Mouse (Mus musculus): Measurements from ENCODE around the gene Tsku. TPM values are rescaled to one million over a fixed set of nuclear protein-coding genes. Genes with fewer than 3 reads are reported as not detected.

The Tsku gene
- polyA plus RNA-seq, 1 experiment from 2014 or later, result 1.3 TPM

DNA sequence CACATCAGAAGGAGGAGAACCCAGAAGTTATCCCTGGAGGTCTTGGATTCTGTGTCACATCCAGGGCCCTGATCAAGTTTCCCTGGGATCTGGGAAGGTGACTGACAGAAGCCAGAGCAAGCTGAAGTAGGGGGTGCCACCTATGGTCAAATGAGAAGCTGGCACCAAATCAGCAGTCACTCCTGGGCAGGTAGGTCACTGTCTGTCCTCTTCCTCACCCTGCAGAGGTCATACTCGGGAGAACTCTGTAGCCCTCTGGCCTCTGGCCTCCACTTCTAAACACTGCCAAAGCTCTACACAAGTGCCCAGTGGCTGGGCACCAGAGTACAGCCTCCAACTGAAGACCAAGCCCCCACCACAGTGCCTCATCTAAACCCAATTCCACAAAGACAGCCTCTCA lies 3.1 kb downstream of the Tsku start:
- Histone ChIP-seq H3K27me3 (peaks cover 58% of the 10 kb centered on the region), H3K36me3 (replicated peaks) (no peaks in the 10 kb centered on the region), H3K4me2 (no peak overlapping the region), H3K4me3 (replicated peaks) (no peak overlapping the region), H3K4me1 (replicated peaks) (peaks cover 38% of the 10 kb centered on the region), H3K9me3 (replicated peaks) (no peaks in the 10 kb centered on the region), H3K27ac (replicated peaks) (no peak overlapping the region), H3K9ac (no peak overlapping the region)
- 59% methylated on average over 1 of the region's 1 CpGs for WGBS (ENCODE audit: insufficient replicate concordance)
- ATAC-seq (ENCODE audit: insufficient read depth), result no peak

- H3K4me2 ChIP-seq, result no peak overlapping the region
- H3K9ac ChIP-seq, result no peak overlapping the region
- no peak overlapping the region for H3K27ac ChIP-seq (replicated peaks)
- H3K27me3 ChIP-seq, result peaks cover 51% of the 10 kb centered on the region
- H3K36me3 ChIP-seq (replicated peaks), result no peaks in the 10 kb centered on the region
- H3K4me1 ChIP-seq (replicated peaks), result peaks cover 38% of the 10 kb centered on the region
- WGBS (ENCODE audit: insufficient replicate concordance), result 57% methylated on average over 5 of the region's 5 CpGs
- no peaks in the 10 kb centered on the region for H3K9me3 ChIP-seq (replicated peaks)
- ATAC-seq (ENCODE audit: insufficient read depth), result no peak
- H3K4me3 ChIP-seq (replicated peaks), result no peak overlapping the region
Observed at GRCm38 (mm10) chr7:98357324-98357723, 3.8 kb downstream of the Tsku start.

DNA sequence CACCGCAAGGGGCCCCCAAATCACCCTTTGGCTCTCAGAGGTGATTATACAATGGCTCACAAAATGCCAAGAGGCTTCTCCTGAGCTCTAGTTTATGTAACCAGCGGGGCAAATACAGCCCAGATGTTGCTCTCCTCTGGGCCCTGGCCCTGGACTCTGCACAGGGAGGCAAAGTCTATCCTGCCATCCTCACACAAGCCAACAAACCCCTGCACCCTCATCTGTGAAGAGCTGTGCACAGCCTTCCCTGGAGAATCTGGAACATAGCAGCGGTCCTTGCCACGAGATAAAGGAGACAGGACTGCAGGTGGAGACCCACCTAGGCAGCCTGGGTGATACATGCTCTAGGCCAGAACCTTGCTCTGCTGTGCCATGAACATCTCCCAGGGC lies 6.2 kb downstream of the Tsku start:
- no peaks in the 10 kb centered on the region for H3K9me3 ChIP-seq (replicated peaks)
- no peaks in the 10 kb centered on the region for H3K36me3 ChIP-seq (replicated peaks)
- H3K4me2 ChIP-seq, result no peak overlapping the region
- 53% methylated on average over 4 of the region's 4 CpGs for WGBS (ENCODE audit: insufficient replicate concordance)
- peaks cover 27% of the 10 kb centered on the region for H3K27me3 ChIP-seq
- no peak overlapping the region for H3K27ac ChIP-seq (replicated peaks)
- H3K4me3 ChIP-seq (replicated peaks), result no peak overlapping the region
- ATAC-seq (ENCODE audit: insufficient read depth), result peak; percentile 33; the same call in 1 of the 2 replicates
- H3K4me1 ChIP-seq (replicated peaks), result peaks cover 26% of the 10 kb centered on the region
- no peak overlapping the region for H3K9ac ChIP-seq

- H3K4me2 ChIP-seq, result no peak overlapping the region
- H3K4me3 ChIP-seq (replicated peaks), result no peak overlapping the region
- ATAC-seq (ENCODE audit: insufficient read depth), result no peak
- H3K27ac ChIP-seq (replicated peaks), result no peak overlapping the region
- no peak overlapping the region for H3K9ac ChIP-seq
- H3K9me3 ChIP-seq (replicated peaks), result no peaks in the 10 kb centered on the region
- 55% methylated on average over 12 of the region's 12 CpGs for WGBS (ENCODE audit: insufficient replicate concordance)
- H3K27me3 ChIP-seq, result peaks cover 21% of the 10 kb centered on the region
- peaks cover 23% of the 10 kb centered on the region for H3K4me1 ChIP-seq (replicated peaks)
- H3K36me3 ChIP-seq (replicated peaks), result no peaks in the 10 kb centered on the region
Observed at GRCm38 (mm10) chr7:98354160-98354920, 6.8 kb downstream of the Tsku start.

DNA sequence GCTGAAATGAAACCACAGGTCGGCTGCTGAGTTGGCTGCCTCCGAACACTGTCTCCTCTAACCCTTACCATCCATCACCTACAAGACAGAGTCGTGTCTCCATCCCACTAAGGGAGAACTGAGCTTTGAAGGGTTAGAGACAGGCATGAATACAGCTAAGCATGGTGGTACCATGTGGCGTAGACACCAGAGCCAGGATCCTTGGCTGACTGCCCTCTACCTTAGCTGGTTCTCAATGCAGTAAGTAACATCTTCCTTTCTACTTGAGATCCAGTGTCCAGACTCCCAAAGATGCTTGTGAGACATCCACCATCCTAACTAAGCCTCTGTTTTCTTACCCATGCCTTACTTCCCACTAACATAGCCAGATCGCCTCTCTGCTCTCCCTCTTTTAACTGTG lies 7.5 kb downstream of the Tsku start:
- no peak for ATAC-seq (ENCODE audit: insufficient read depth)

GRCm38 (mm10) chr7:98351523-98351922 lies 9.6 kb downstream of the Tsku start:
- Histone ChIP-seq H3K4me2 (no peak overlapping the region), H3K4me3 (replicated peaks) (no peak overlapping the region), H3K4me1 (replicated peaks) (peaks cover 24% of the 10 kb centered on the region), H3K9ac (no peak overlapping the region), H3K27ac (replicated peaks) (no peak overlapping the region), H3K27me3 (peaks cover 3% of the 10 kb centered on the region; the same call in 1 of the 2 replicates), H3K9me3 (replicated peaks) (no peaks in the 10 kb centered on the region), H3K36me3 (replicated peaks) (no peaks in the 10 kb centered on the region)
- 86% methylated on average over 3 of the region's 3 CpGs for WGBS (ENCODE audit: insufficient replicate concordance)
- ATAC-seq (ENCODE audit: insufficient read depth), result no peak

More for the DNA sequence above, 7.5 kb downstream of the Tsku start:
- Histone ChIP-seq H3K9me3 (replicated peaks) (no peaks in the 10 kb centered on the region), H3K4me2 (no peak overlapping the region), H3K36me3 (replicated peaks) (no peaks in the 10 kb centered on the region), H3K27me3 (peaks cover 14% of the 10 kb centered on the region), H3K27ac (replicated peaks) (no peak overlapping the region), H3K9ac (no peak overlapping the region), H3K4me1 (replicated peaks) (peaks cover 23% of the 10 kb centered on the region), H3K4me3 (replicated peaks) (no peak overlapping the region)
- 63% methylated on average over 5 of the region's 5 CpGs for WGBS (ENCODE audit: insufficient replicate concordance)

DNA sequence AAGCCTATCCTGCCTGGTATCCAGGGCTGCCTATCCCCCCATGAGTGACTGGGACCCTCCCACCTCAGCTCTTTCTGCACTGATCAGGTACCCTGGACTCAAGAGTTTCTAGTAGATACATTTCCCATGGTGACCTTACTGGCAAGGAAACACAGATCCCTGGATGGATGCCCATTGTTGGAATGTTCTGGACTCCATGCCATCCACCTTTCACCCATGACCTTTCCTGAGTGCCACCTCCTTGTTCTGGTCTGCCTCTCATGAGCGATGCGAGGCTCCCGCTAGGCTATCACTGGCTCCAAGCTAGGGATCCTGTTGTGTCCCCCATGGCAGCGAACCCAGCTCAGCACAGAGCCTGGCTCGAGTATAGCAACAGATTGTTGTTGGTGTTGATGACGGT lies 11.3 kb downstream of the Tsku start:
- peaks cover 12% of the 10 kb centered on the region for H3K4me1 ChIP-seq (replicated peaks)
- H3K36me3 ChIP-seq (replicated peaks), result no peaks in the 10 kb centered on the region
- no peak overlapping the region for H3K9ac ChIP-seq
- WGBS (ENCODE audit: insufficient replicate concordance), result 72% methylated on average over 6 of the region's 6 CpGs
- no peak overlapping the region for H3K4me2 ChIP-seq
- H3K27me3 ChIP-seq, result peaks cover 16% of the 10 kb centered on the region
- no peaks in the 10 kb centered on the region for H3K9me3 ChIP-seq (replicated peaks)
- no peak overlapping the region for H3K4me3 ChIP-seq (replicated peaks)
- ATAC-seq (ENCODE audit: insufficient read depth), result no peak
- H3K27ac ChIP-seq (replicated peaks), result no peak overlapping the region

DNA sequence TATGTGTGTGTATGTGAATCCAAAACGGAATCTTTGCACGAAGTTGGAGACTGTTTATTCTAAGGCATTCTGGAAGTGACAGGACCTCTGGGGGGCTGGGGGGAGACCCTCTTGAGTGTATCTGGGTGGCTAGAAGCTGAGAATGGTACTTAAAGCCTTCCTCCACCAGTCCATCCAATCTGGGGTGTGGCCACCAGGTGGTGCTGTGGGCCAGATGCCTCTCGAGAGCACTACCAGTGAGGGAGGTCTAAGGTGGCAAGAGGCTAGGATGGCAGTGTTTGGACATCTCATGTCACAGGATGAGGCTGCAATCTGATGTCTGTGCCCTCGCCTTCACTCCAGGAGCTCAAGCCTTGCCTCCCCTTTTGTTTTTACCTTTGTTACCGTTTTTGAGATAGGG lies 12.0 kb downstream of the Tsku start:
- Histone ChIP-seq H3K4me2 (no peak overlapping the region), H3K9me3 (replicated peaks) (no peaks in the 10 kb centered on the region), H3K27me3 (peaks cover 23% of the 10 kb centered on the region), H3K4me1 (replicated peaks) (peaks cover 6% of the 10 kb centered on the region), H3K27ac (replicated peaks) (no peak overlapping the region), H3K36me3 (replicated peaks) (no peaks in the 10 kb centered on the region), H3K9ac (no peak overlapping the region), H3K4me3 (replicated peaks) (no peak overlapping the region)
- WGBS (ENCODE audit: insufficient replicate concordance), result 5% methylated on average over 5 of the region's 5 CpGs
- no peak for ATAC-seq (ENCODE audit: insufficient read depth)

- Histone ChIP-seq H3K4me2 (no peak overlapping the region), H3K4me1 (replicated peaks) (peaks cover 12% of the 10 kb centered on the region; the same call in 1 of the 2 replicates), H3K9me3 (replicated peaks) (no peaks in the 10 kb centered on the region), H3K4me3 (replicated peaks) (no peak overlapping the region), H3K27me3 (peaks cover 33% of the 10 kb centered on the region), H3K36me3 (replicated peaks) (no peaks in the 10 kb centered on the region), H3K27ac (replicated peaks) (no peak overlapping the region), H3K9ac (no peak overlapping the region)
- WGBS (ENCODE audit: insufficient replicate concordance), result 37% methylated on average over 7 of the region's 7 CpGs
- no peak for ATAC-seq (ENCODE audit: insufficient read depth)
Observed at GRCm38 (mm10) chr7:98348043-98348442, 13.1 kb downstream of the Tsku start.

GRCm38 (mm10) chr7:98347471-98347870 lies 13.7 kb downstream of the Tsku start:
- peaks cover 18% of the 10 kb centered on the region for H3K4me1 ChIP-seq (replicated peaks)
- H3K4me2 ChIP-seq, result no peak overlapping the region
- ATAC-seq (ENCODE audit: insufficient read depth), result peak; percentile 45; the same call in 1 of the 2 replicates
- H3K27me3 ChIP-seq, result peaks cover 37% of the 10 kb centered on the region
- no peak overlapping the region for H3K9ac ChIP-seq
- H3K36me3 ChIP-seq (replicated peaks), result no peaks in the 10 kb centered on the region
- no peaks in the 10 kb centered on the region for H3K9me3 ChIP-seq (replicated peaks)
- 62% methylated on average over 5 of the region's 5 CpGs for WGBS (ENCODE audit: insufficient replicate concordance)
- H3K4me3 ChIP-seq (replicated peaks), result no peak overlapping the region
- no peak overlapping the region for H3K27ac ChIP-seq (replicated peaks)

GRCm38 (mm10) chr7:98345036-98345435 lies 16.1 kb downstream of the Tsku start:
- Histone ChIP-seq H3K4me1 (replicated peaks) (peaks cover 41% of the 10 kb centered on the region), H3K27ac (replicated peaks) (no peak overlapping the region), H3K9ac (no peak overlapping the region), H3K36me3 (replicated peaks) (no peaks in the 10 kb centered on the region), H3K9me3 (replicated peaks) (no peaks in the 10 kb centered on the region), H3K27me3 (peaks cover 39% of the 10 kb centered on the region), H3K4me2 (no peak overlapping the region), H3K4me3 (replicated peaks) (no peak overlapping the region)
- no peak for ATAC-seq (ENCODE audit: insufficient read depth)
- 44% methylated on average over 6 of the region's 6 CpGs for WGBS (ENCODE audit: insufficient replicate concordance)

- H3K27me3 ChIP-seq, result peaks cover 39% of the 10 kb centered on the region
- no peaks in the 10 kb centered on the region for H3K9me3 ChIP-seq (replicated peaks)
- ATAC-seq (ENCODE audit: insufficient read depth), result peak; percentile 16; the same call in 1 of the 2 replicates
- no peak overlapping the region for H3K9ac ChIP-seq
- H3K4me3 ChIP-seq (replicated peaks), result no peak overlapping the region
- H3K27ac ChIP-seq (replicated peaks), result no peak overlapping the region
- no peaks in the 10 kb centered on the region for H3K36me3 ChIP-seq (replicated peaks)
- WGBS (ENCODE audit: insufficient replicate concordance), result 14% methylated on average over 3 of the region's 3 CpGs
- peaks cover 44% of the 10 kb centered on the region for H3K4me1 ChIP-seq (replicated peaks)
- H3K4me2 ChIP-seq, result no peak overlapping the region
Observed at GRCm38 (mm10) chr7:98344361-98344760, 16.8 kb downstream of the Tsku start.

Data from liver, embryonic 15.5 days (tissue).